19 mouse cellular contexts compared by ENCODE assay signal in the genomic region with DNA sequence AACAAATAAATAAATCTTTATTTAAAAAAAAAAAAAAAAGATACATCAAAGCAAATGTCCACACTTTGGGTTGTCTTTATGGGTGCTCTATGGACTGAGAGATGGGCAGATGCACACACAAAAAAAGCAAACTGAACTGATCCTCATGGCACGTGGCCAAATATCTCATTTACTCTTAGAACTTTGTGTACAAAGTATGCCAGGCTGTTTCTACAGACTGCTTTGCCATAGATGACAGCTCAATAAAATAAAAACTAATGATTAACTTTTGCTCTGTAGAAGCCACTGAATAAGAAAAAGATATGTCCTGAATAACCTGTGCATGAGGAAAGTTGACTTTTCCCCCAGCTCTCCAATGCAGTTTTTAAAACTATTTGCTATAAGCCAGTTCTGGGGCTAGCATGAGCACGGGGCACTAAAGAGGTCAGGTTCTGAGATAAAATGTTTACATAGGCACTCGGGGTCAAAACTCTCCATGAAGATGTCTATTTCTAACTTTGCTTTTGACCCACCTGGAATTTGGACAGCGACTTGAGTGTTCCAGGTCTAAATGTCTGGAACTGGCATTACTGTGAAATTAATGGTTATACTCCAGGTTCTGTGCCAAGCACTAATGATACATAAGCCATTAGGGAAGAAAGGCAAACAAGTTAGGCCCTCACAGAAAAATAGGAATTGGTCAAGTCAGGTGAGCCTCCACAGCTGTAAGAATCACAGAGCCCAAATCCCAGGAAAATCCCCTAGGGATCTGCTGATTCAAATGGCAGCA. TPM values are rescaled to one million over a fixed set of nuclear protein-coding genes. Genes with fewer than 3 reads are reported as not detected.
DNase-seq lines count a peak whose midpoint lies in the region; ATAC-seq and TF ChIP-seq lines count a peak whose summit lies in the region.
"Had no signal": no experiment of that assay in that cellular context is flagged by ENCODE, and none has a peak within 500 bp of the region (broad histone marks: within the 10 kb centered on the region; RNA-seq: fewer than 3 reads in every experiment).

No protein-coding gene starts in this region.

- no peak for TF ChIP-seq CTCF in liver, postnatal 0 days (IDR thresholded peaks at IDR 0.05; ENCODE audit: low read depth)

- H3K4me1 ChIP-seq in kidney, embryonic 14.5 days (ENCODE audit: control insufficient read depth, insufficient read depth, low read length) = no peaks in the 10 kb centered on the region
- H3K4me1 ChIP-seq in liver, postnatal 0 days (ENCODE audit: insufficient read depth) = peaks cover 4% of the 10 kb centered on the region; the same call in 1 of the 2 replicates
- no peaks in the 10 kb centered on the region for H3K4me1 ChIP-seq in limb, embryonic 10.5 days
- H3K4me1 ChIP-seq: limb, embryonic 13.5 days had no signal

- WGBS in kidney, embryonic 14.5 days = 84% methylated on average over 4 of the region's 4 CpGs
- WGBS in liver, postnatal 0 days (ENCODE audit: insufficient replicate concordance) = 61% methylated on average over 4 of the region's 4 CpGs
- 92% methylated on average over 4 of the region's 4 CpGs for WGBS in limb, embryonic 10.5 days

- no peak for TF ChIP-seq EP300 in liver, postnatal 0 days (IDR thresholded peaks at IDR 0.05; ENCODE audit: low read depth)

- ATAC-seq in kidney, embryonic 14.5 days (ENCODE audit: low FRiP score, low TSS enrichment) = no peak
- ATAC-seq in liver, postnatal 0 days = peak; percentile 76
- ATAC-seq: forebrain, embryonic 14.5 days; Patski had no signal

- no peak overlapping the region for H3K4me3 ChIP-seq in kidney, embryonic 14.5 days (ENCODE audit: low read length)
- H3K4me3 ChIP-seq in liver, postnatal 0 days (ENCODE audit: low read depth, low read length) = no peak overlapping the region
- H3K4me3 ChIP-seq in limb, embryonic 10.5 days = no peak overlapping the region
- H3K4me3 ChIP-seq: limb, embryonic 13.5 days; midbrain, embryonic 10.5 days had no signal

- H3K9me3 ChIP-seq in kidney, embryonic 14.5 days (ENCODE audit: control insufficient read depth, low read length) = no peaks in the 10 kb centered on the region
- H3K9me3 ChIP-seq in liver, postnatal 0 days (ENCODE audit: low read length) = no peaks in the 10 kb centered on the region
- H3K9me3 ChIP-seq in limb, embryonic 10.5 days (replicated peaks) = no peaks in the 10 kb centered on the region
- H3K9me3 ChIP-seq: limb, embryonic 13.5 days; midbrain, embryonic 10.5 days had no signal

- no peak overlapping the region for H3K9ac ChIP-seq in kidney, embryonic 14.5 days (ENCODE audit: low read depth, low read length)
- H3K9ac ChIP-seq in liver, postnatal 0 days (replicated peaks) = no peak overlapping the region
- H3K9ac ChIP-seq: limb, embryonic 13.5 days; lung, embryonic 14.5 days had no signal

- H3K4me2 ChIP-seq in kidney, embryonic 14.5 days (replicated peaks; ENCODE audit: low read depth, low read length) = no peak overlapping the region
- peak overlapping the region; percentile 26; the same call in 1 of the 2 replicates for H3K4me2 ChIP-seq in liver, postnatal 0 days (ENCODE audit: low read depth, low read length)
- H3K4me2 ChIP-seq: heart, embryonic 11.5 days; limb, embryonic 13.5 days; lung, embryonic 14.5 days had no signal

- H3K27ac ChIP-seq in kidney, embryonic 14.5 days (ENCODE audit: low read depth, low read length) = no peak overlapping the region
- H3K27ac ChIP-seq in liver, postnatal 0 days (ENCODE audit: low read depth) = peak overlapping the region; percentile 55
- H3K27ac ChIP-seq in limb, embryonic 10.5 days = no peak overlapping the region
- H3K27ac ChIP-seq: limb, embryonic 13.5 days; macrophage; midbrain, embryonic 10.5 days had no signal

- no peaks in the 10 kb centered on the region for H3K27me3 ChIP-seq in kidney, embryonic 14.5 days (ENCODE audit: control insufficient read depth, insufficient read depth, low read length)
- H3K27me3 ChIP-seq in liver, postnatal 0 days (ENCODE audit: insufficient read depth, low read length) = no peaks in the 10 kb centered on the region
- H3K27me3 ChIP-seq in limb, embryonic 10.5 days (ENCODE audit: low read depth, poor library complexity, severe bottlenecking) = no peaks in the 10 kb centered on the region
- H3K27me3 ChIP-seq: limb, embryonic 13.5 days; Patski had no signal

- DNase-seq in kidney, adult 11 months = peak; percentile 49
- DNase-seq in fat pad, adult 2 months (ENCODE audit: extremely low read depth, low read depth, low spot score) = peak; percentile 10
- DNase-seq in kidney, adult 9 months = peak; percentile 90
- no peak for DNase-seq in liver, postnatal 0 days
- no peak for DNase-seq in adrenal gland, adult 8-10 months
- DNase-seq in limb, embryonic 10.5 days (ENCODE audit: low spot score) = no peak
- no peak for DNase-seq in embryo, embryonic 10.5 days (ENCODE audit: low spot score)
- DNase-seq: adrenal gland, postnatal 25 days; cerebellum, adult 18-20 months; heart, postnatal 10 days; lung, embryonic 14.5 days; right cerebral cortex, postnatal 25 days had no signal

- no peaks in the 10 kb centered on the region for H3K36me3 ChIP-seq in kidney, embryonic 14.5 days (ENCODE audit: control insufficient read depth, insufficient read depth, low read length)
- no peaks in the 10 kb centered on the region for H3K36me3 ChIP-seq in liver, postnatal 0 days (replicated peaks; ENCODE audit: insufficient read depth, low read length)
- H3K36me3 ChIP-seq in limb, embryonic 10.5 days = peaks cover 8% of the 10 kb centered on the region

RNA-seq across cellular contexts. Expression of a gene that starts 44.5 kb away (rescaled TPM):
- polyA plus RNA-seq in kidney, embryonic 14.5 days (2014; fragmentation: Nextera tagmentation; extraction: Ambion mirVana) = 16.6 and 26.8 TPM in 2 replicates
- polyA plus RNA-seq in liver, postnatal 0 days (2015; fragmentation: Nextera tagmentation; extraction: Ambion mirVana) = 12.0 and 13.0 TPM in 2 replicates
- total RNA-seq in adrenal gland, adult 8-10 months (2022) = 10 to 100 TPM; 50.4 to 58.0 (median 51.8) TPM
- polyA plus RNA-seq in limb, embryonic 10.5 days (2016; fragmentation: Nextera tagmentation; extraction: Ambion mirVana) = 12.9 and 14.2 TPM in 2 replicates

Comparison
In these comparisons a context has a peak if more than half of its experiments do, and no peak if none do; other contexts are left out.
1. DNase-seq: peak in kidney, adult 11 months (single experiment), fat pad, adult 2 months (single experiment) and kidney, adult 9 months (single experiment); none in liver, postnatal 0 days (single experiment), adrenal gland, adult 8-10 months (single experiment), limb, embryonic 10.5 days (single experiment) and embryo, embryonic 10.5 days (single experiment).